Mouse (Mus musculus): ENCODE results near the gene Ranbp1. TPM values are rescaled to one million over a fixed set of nuclear protein-coding genes. Genes with fewer than 3 reads are reported as not detected.
A peak's percentile ranks its signal among the peaks of the same experiment; 100 is the strongest.
"Not testable (repeated sequence)": the region's sequence is repeated elsewhere in the genome, so short reads cannot be mapped to it uniquely, and the experiment has no call there.

Gene Ranbp1
- 10 to 100 TPM; 84.7 to 92.5 TPM for total RNA-seq (2021)

DNA sequence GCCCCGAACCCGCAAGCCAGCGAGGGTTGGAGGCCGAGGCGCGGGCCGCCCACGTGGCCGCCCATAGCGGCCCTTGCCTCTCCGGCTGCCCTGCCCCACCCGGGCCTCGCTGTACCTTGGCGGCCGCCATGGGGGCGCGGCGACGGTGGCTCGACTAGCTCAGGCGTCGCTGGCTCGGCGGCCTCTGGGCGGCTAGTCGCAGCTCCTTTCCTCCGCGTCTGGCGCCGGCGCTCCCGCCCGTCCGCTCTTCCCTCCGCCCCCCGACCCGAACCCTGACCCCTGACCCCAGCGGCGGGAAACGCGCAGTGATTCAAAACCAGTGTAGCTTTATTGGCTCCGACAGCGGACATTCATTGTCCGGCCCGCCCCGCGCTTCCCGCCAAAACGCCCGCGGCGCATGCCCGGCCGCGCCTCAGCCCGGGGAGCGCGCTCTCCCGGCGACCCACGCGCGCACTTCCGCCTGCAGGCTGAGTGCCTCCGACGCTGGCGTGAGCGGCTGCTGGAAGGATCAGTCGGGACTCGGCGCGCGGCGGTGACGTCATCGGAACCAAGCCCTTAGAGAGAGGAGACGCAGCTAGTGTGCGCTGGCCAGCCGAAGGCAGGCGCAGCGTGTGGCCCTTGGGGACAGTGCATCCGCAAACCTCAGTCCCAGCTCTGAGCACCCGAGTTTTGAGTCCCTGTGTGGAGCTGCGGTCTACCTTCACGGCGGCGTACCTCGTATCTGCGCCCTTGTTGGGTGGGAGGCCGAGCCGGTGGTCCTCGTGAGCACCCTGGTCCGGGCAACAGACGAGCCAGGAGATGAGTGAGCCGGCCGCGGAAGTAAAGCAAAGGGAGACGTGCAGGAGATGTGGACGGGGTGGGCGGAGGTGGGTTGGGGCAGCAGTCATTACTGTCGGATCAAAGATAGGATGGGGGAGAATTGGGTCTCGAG is at the start of gene Ranbp1, which contains the start of gene Trmt2a:
Gene Ranbp1, minus strand, starts transcription at position 300 of the 931 bp plus-strand sequence.
Gene Trmt2a, plus strand, starts transcription at position 247 of the 931 bp plus-strand sequence.
- intact Hi-C loops (cut with DNase I) = loop anchor here (1.0 kb wide), 1 partner anchor 13 kb away; the partner anchor contains the start of gene Zdhhc8
- DNase-seq (ENCODE audit: low spot score in 2 of 2) = peak; percentile 99

DNA sequence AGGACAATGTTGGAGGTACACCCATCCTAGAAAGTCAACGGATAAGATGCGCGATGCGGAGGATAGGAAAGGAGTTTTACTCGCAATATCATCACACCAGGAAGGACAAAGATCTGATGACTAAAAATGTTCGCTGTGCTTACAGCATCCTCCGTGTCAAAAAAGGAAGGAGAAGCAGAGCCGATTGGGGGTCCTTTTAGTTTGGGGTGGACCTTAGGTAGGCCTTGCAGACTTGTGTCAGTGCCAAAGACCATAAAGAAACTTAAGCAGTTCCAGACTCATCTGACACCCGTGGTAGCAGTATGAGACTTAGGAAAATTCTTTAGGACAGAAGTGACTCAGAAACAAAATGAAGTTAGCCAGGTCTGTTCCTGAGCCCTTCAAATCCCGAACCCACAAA is 41.1 kb upstream of the Ranbp1 start:
- intact Hi-C loops (cut with DNase I) = loop anchor here (10.0 kb wide), 1 partner anchor 325 kb away; no protein-coding TSS in a partner anchor
- DNase-seq (ENCODE audit: low spot score in 2 of 2) = not testable (repeated sequence)

DNA sequence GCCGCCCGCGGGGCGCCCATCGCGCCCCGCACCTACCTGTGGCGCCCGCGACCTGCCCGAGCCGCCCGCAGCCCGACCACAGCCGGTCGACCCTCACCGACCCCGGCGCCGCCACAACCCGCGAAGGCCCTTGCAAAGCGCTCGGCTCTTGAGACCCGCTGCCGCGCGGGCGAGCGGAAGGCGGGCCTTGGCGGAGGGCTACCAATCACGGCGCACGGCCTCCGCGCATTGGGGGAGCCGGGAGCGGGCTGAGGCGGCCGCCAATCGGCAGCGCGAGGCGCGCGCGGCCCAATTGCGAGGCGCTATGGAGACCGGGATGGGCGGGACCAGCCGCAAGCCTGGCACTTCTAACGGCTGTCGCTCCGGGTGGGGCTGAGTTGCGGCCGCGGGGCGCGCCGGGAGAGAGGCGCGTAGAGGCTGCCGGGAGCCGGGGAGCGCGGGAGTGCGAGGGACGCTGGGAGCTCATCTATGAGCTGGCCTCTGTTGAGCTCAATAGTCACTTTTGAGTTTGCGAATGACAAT is 40.6 kb upstream of the Ranbp1 start, which contains the start of gene Dgcr8:
Gene Dgcr8, minus strand, starts transcription at position 180 of the 522 bp plus-strand sequence.
- peak; percentile 99 for DNase-seq (ENCODE audit: low spot score in 2 of 2)
- intact Hi-C loops (cut with DNase I) = loop anchor here (10.0 kb wide), 1 partner anchor 326 kb away; no protein-coding TSS in a partner anchor

DNA sequence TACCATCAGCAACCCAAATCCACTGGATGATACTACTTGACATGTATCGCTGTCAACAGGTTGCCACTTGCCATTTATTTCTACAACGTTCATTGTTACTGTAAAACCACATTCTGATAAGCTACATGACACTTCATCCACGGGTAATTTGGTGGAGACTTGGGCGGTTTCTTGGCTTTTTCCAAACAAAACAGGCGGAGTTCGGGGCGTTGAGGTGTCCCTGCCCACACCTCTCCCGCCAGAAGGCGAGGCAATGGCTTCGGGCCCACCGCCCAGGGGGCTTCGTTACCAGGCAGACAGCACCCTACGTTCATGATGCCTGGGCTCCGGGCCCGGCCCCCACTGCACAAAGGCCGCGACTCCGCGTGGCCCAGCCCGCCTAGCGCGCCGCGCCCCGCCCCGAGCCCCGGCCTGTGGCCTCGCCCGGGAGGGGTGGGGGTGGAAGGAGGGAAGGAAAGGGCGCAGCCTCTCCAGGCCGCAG is 40.1 kb upstream of the Ranbp1 start:
- no peak for DNase-seq (ENCODE audit: low spot score in 2 of 2)
- intact Hi-C loops (cut with DNase I) = loop anchor here (10.0 kb wide), 1 partner anchor 326 kb away; no protein-coding TSS in a partner anchor

DNA sequence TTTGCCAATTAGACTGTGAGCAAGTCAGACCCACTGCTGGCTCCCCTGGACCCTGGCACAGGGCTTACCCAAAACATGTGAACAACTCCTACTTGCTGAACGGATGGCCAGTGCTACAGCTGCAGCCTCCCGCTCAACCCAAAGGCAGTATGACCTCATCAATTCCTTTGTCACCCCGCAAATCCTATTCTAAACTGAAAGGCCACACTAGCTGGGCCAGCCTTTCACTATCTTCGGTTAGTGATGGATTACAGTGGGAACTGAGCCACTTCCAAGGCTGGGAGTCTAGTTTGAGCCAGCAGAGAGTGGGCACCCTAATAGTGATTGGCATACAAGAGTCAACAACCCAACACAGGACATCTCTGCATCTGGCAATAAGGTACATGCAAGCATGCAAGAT is 39.6 kb upstream of the Ranbp1 start:
- no peak for DNase-seq (ENCODE audit: low spot score in 2 of 2)
- intact Hi-C loops (cut with DNase I) = loop anchor here (10.0 kb wide), 1 partner anchor 327 kb away; no protein-coding TSS in a partner anchor

DNA sequence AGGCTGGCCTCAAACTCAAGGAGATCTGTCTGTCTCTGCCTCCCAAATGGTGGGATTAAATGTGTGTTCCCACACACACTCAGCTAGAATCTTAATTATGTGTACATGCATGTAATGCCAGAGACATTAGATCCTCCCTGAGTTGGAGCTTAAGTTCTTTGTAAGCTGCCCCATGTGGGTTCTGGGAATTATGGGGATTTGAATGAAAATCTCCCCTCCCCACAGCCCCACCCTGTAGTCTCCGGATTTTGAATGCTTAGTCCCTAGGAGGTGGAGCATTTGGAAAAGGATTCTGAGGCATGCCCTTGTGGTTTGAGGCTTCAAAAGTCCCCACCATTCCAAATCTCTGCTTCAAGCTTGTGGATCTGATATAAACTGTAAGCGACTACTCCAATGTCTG is 26.6 kb upstream of the Ranbp1 start:
- no peak for DNase-seq (ENCODE audit: low spot score in 2 of 2)
- intact Hi-C loops (cut with DNase I) = no loop called here

DNA sequence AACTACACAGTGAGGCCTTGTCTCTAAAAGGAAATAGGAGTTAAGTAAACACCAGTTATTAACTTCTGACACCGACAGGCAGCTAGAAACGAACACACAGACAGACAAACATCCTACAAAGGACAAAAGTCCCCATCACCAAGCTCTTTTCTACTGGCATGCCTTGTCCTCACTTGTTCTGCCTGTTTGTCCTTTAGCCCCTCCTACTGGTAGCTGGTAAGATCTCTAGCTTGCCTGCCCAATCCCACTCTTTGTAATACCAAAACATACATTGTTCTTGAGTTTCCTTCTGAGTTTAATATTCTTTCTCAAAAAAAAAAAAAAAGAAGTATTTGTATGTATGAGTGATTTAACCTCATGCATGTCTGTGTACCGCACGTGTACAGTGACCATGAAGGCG is 19.6 kb upstream of the Ranbp1 start:
- intact Hi-C loops (cut with DNase I) = no loop called here
- DNase-seq (ENCODE audit: low spot score in 2 of 2) = no peak

DNA sequence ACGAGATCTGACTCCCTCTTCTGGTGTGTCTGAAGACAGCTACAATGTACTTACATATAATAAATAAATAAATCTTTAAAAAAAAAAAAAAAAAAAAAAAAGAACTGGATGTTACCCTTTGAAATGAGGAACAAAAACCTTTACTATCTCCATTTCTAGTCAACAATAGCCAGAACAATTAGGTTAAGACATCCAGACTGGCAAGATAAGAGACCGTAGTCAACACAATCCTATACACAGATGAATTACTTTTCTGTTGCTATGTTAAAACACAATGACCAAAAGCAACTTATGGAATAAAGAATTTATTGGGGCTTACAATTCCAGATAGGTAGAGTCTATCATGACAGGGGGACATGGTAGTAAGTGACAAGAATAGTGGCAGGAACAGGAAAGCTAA is 16.5 kb upstream of the Ranbp1 start:
- intact Hi-C loops (cut with DNase I) = no loop called here
- no peak for DNase-seq (ENCODE audit: low spot score in 2 of 2)

DNA sequence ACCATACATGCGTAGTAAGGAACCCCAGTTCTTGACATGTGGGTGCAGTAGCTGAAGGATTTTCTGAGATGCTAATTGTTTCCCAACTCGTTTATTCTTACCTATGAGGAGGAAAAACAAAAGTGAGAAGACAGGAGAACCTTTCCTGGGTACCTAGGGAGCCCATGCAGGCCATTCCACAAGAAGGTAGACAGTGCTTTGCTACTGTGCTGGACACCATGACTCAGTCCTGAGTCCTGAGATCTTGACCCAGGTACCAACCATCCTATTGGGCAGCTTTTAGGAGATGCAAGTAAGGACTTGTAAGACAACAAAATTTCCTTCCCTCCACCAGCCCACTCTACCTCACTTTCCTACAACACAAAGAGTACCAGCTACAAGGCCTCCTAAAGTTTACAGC is 9.7 kb upstream of the Ranbp1 start, which contains the start of gene Gm49776:
Gene Gm49776, minus strand, starts transcription at position 101 of the 400 bp plus-strand sequence.
- intact Hi-C loops (cut with DNase I) = no loop called here
- DNase-seq (ENCODE audit: low spot score in 2 of 2) = no peak

DNA sequence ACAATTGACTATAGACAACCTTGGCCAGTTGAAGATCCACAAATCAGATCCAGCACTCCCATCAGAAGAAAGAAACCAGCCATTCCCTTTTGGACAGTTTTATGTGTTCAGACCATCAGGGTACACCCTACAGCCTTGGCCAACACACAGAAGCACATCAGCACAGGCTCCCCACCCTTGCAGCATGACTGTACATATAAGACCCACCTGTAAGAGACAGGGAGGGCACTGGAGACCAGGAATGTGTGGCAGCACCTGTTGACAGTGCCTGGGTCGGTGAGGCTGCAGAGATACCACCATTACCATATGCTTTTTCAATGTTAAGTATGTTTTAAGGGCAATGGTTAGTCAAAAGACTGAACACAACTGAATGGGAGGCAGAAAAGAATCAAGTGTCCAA is 5.3 kb upstream of the Ranbp1 start:
- intact Hi-C loops (cut with DNase I) = no loop called here
- no peak for DNase-seq (ENCODE audit: low spot score in 2 of 2)

DNA sequence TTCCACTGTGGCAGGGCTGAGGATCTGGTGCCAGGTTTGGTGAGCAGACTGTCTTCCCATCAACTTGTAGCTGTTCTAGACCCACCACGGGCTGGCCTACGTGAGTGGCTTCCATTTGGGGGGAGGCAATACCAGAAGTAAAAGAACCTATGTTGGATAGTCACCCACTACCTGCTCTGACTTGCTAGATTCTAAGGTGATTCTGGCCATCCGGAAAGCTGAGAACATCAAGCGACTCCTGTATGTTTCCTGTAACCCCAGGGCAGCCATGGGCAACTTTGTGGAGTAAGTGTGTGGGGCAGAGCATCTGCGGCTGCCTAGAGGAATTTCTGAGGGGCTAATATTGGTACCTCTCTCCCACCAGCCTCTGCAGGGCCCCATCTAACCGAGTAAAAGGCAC is 4.2 kb upstream of the Ranbp1 start:
- intact Hi-C loops (cut with DNase I) = no loop called here
- DNase-seq (ENCODE audit: low spot score in 2 of 2) = no peak

DNA sequence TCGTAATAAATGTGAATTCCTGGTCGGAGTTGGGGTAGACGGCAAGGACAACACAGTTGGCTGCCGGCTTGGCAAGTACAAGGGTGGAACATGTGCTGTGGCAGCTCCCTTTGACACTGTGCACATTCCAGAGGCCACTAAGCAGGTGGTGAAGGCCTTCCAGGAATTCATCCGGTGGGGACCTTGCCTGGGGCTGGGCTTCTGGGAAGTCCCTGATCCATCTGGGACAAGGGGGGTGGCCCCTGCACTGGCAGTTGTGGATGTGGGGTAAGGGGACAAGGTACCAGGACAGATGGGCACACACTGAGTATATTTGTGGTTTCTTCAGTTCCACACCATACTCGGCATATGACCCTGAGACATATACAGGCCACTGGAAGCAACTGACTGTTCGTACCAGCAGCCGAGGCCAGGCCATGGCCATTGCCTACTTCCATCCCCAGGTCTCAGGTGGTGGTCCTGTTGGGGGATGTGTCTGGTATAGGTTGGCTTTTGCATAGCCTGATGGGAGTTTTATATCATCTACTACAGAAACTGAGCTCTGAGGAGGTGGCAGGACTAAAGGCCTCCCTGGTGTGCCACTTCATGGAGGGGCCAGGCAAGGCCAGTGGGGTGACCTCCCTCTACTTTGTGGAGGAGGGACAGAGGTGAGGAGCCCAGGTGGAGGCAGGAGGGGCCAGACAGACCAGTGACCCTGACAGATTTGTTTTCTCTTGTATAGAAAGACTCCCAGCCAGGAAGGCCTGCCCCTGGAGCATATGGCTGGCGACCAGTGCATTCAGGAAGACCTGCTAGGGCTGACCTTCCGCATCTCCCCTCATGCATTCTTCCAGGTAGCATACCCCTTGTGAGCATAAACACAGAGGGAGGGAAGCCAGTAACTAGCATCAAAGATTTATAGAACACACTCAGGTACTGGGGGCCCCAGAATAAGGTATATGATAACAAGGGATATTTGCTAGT is 2.6 kb upstream of the Ranbp1 start:
- no peak for DNase-seq (ENCODE audit: low spot score in 2 of 2)
- intact Hi-C loops (cut with DNase I) = no loop called here

DNA sequence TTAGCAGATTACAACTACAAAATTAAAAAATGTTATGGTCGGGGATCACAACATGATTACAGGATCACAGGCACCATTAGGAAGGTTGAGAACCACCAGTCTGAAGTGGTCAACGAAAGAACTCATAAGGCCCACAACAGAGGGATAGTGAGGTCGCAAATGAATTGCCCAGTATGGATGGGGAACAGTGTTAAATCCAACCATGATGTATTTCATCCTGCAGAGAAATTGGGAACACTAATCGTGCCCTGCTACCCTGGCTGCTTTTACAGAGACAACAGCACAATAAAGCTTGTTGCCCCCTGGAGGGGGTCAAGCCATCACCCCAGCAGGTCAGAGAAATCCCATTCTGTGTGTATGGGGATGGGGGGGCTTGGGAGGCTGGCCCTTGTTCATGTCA is 1.7 kb upstream of the Ranbp1 start:
- no peak for DNase-seq (ENCODE audit: low spot score in 2 of 2)
- intact Hi-C loops (cut with DNase I) = no loop called here

DNA sequence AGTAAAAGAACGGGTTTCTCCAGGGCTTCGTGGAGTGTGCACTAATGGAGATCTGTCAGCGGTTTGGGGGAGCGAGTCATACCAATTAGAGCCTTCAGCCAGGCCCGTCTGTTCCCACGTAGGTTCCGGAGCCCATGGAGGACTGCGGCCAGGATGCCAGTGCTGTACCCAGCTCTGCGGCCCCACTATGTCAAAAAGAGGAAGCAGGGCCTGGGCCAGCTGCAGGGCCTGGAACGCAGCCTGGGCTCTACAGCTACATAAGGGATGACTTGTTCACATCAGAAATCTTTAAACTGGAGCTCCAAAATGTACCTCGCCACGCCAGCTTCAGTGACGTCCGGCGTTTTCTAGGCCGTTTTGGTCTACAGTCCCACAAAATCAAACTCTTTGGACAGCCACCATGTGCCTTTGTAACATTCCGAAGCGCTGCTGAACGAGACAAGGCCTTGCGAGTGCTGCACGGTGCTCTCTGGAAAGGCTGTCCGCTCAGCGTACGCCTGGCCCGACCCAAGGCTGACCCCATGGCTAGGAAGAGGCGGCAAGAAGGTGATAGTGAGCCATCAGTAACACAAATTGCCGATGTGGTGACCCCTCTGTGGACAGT is 934 bp upstream of the Ranbp1 start:
- intact Hi-C loops (cut with DNase I) = no loop called here
- DNase-seq (ENCODE audit: low spot score in 2 of 2) = peak; percentile 48 to 55

DNA sequence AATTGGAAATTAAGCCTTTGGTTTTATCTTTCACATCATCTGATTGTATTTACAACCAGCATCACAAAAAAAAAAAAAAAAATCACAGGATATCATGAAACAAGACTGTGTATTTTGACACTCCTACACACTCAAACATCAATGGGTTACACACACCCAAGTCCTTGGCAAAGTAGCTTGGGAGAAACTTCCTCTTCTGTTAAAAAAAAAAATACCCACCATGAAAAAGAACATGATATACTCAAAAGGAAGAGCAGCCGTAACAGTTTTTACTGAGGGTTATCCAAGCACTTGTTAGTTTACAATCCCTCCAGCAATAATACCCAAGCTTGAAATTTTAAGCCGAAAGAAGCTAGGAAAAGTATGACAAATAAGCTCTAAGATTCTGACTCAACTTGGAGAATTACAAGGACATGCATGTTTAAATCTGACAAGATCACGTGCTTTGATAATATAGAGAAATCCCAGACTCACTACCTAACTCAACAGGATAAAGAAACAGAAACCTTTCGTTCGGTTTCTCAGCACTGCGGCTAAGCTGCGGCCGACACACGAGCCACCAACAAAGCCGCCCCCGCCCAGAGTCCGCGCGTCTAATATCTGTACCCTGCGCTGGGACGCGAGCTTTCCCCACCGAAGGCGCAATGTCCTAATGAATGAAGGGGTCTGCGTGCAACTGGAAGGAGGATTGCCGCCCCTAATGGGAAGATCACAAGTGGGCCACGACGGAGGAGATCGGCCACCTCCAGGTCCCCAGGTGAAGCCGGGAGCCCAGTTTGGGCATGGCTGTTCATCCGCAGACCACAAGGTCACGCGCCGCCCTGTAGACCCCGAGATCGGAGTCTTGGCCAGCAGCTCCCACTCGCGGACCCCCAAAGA is 772 bp downstream of the Ranbp1 start:
- intact Hi-C loops (cut with DNase I) = loop anchor here (1.0 kb wide), 1 partner anchor 12 kb away; the partner anchor contains the start of gene Zdhhc8
- peak in 1 of 2 experiments; percentile 40 for DNase-seq (ENCODE audit: low spot score in 2 of 2)

DNA sequence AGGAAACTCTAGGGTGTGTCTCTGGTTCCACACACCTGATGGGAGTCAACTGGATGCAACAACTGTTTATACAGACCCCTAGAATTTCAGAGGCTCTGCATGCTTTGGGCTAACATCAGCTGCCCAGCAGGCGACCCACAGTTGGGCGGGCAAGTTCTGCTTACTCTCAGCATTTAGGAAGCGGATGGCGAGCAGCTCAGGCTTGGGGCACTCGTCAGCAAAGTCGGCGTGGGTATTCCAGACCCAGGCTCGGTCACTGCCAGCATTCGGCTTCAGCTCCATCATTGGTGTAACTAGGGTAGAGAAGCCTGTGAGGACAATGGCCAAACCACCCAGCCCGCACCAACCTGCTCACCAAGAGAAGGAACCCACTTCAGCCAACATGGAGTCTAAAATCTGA is 7.0 kb downstream of the Ranbp1 start:
- no peak for DNase-seq (ENCODE audit: low spot score in 2 of 2)
- intact Hi-C loops (cut with DNase I) = no loop called here

DNA sequence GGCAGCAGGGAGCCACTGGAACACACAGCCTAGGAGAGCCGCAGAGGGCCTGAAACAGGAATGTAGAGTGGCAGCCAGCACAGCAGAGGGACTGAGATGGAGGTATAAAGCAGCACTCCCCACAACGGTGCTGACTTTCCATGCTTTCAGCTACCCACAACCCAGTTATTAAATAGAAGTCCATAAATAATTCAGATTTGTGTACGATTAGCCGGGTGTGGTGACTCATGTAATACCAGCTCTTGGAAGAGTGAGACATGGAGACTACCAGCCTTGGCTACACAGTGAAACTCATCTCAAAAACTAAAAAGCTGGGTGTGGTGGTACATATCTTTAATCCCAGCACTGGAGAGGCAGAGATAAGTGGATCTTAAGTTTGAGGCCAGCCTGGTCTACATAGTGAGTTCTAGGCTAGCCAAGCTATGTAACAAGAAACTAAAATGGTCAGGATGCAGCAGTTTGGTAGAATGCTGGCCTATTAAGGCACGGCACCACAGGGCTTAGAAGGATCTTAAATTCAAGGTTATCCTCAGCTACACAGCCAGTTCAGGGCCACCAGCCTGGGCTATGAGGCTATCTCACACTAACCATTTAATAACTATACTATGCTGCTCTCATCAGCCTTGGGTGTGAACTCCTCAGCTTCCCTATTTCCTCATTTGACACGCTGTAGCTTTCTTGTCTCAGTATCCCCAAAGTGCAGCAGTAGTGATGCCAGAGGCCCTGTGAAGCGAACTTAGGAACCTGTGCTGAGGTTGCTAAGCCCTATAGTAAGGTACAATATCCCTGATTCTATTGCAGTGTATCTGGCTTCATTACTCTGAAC is 11.6 kb downstream of the Ranbp1 start:
- intact Hi-C loops (cut with DNase I) = loop anchor here (10.0 kb wide), 2 partner anchors 312 to 388 kb away; partner anchors contain the start of genes Gm49601, Gp1bb, Sept5 and Slc25a1

More for the DNA sequence above, 11.6 kb downstream of the Ranbp1 start:
- no peak for DNase-seq (ENCODE audit: low spot score in 2 of 2)
